Mouse (Mus musculus) E14TG2a.4 (cell line): ENCODE data around the gene Timm8a2.

Experiments
- H3K27me3 ChIP-seq: 2 replicates; pipeline ENCODE4 v1.6.1; 2014; ENCODE audit warnings: low read length, control low read depth; ENCODE audit not compliant: insufficient read depth
- H3K36me3 ChIP-seq: 2 replicates; pipeline ENCODE4 v1.6.1; 2014; ENCODE audit warnings: low read length, control low read depth; ENCODE audit not compliant: insufficient read depth
- H3K4me1 ChIP-seq: replicated peaks from 2 replicates; pipeline ENCODE4 v1.6.1; 2014; ENCODE audit warnings: low read depth, low read length, control low read depth
- H3K4me3 ChIP-seq: replicated peaks from 2 replicates; pipeline ENCODE4 v1.5.1; 2014; ENCODE audit warnings: mild to moderate bottlenecking, low read length
- H3K9me3 ChIP-seq: 2 replicates; pipeline ENCODE4 v1.6.1; 2014; ENCODE audit warnings: low read length, control low read depth
- CTCF ChIP-seq: conservative IDR thresholded peaks from 2 replicates; pipeline ENCODE4 v1.5.1; 2014; ENCODE audit warnings: low read length
- NANOG ChIP-seq: IDR thresholded peaks from 2 replicates; pipeline ENCODE4 v1.6.1; 2014; ENCODE audit warnings: borderline replicate concordance, low read length, mixed read lengths
- POU5F1 ChIP-seq: IDR thresholded peaks from 2 replicates; pipeline ENCODE4 v1.6.1; 2014; ENCODE audit warnings: low read length, borderline replicate concordance

The Timm8a2 gene

GRCm38 (mm10) chr14:122083499-122083898 lies 49.0 kb downstream of the Timm8a2 start:
- Histone ChIP-seq H3K9me3 (no peaks in the 10 kb centered on the region), H3K27me3 (peaks cover under 1% of the 10 kb centered on the region), H3K36me3 (no peaks in the 10 kb centered on the region), H3K4me1 (0 out of 2 replicates have a peak, but pooled peaks cover 3% of the 10 kb centered on the region), H3K4me3 (no peak overlapping the region)
- TF ChIP-seq POU5F1 (no peak), CTCF (no peak), NANOG (no peak)

- TF ChIP-seq CTCF = no peak
- no peak for TF ChIP-seq NANOG
- TF ChIP-seq POU5F1 = no peak
- no peaks in the 10 kb centered on the region for H3K4me1 ChIP-seq
- H3K9me3 ChIP-seq = no peaks in the 10 kb centered on the region
- H3K4me3 ChIP-seq = no peak overlapping the region
- H3K27me3 ChIP-seq = peaks cover 3% of the 10 kb centered on the region; the same call in 1 of the 2 replicates
- no peaks in the 10 kb centered on the region for H3K36me3 ChIP-seq
Measured at GRCm38 (mm10) chr14:122087956-122088355, 53.5 kb downstream of the Timm8a2 start.
